Mouse (Mus musculus) MEL (cell line): ENCODE results near the gene Neurl2. TPM values are rescaled to one million over a fixed set of nuclear protein-coding genes. Genes with fewer than 3 reads are reported as not detected.
A peak's percentile ranks its signal among the peaks of the same experiment; 100 is the strongest.

Source experiments
- DNase-seq: peaks from one replicate; pipeline ENCODE4 v3.0.0; 2011; ENCODE audit warnings: low read depth, low spot score
- H3K27ac ChIP-seq: 2 replicates; pipeline ENCODE4 v1.5.1; 2012; ENCODE audit warnings: low read depth, mild to moderate bottlenecking, control low read depth, low read length, moderate library complexity; ENCODE audit not compliant: control insufficient read depth
- H3K27me3 ChIP-seq, 2 experiments: fragments of 150-350 bp in 1 of 2; sonication (generic) in 1 of 2; 2 replicates each; pipeline ENCODE4 v1.6.1; 2012; ENCODE audit warnings: low read length in 2 of 2, mild to moderate bottlenecking in 2 of 2, improper control_type of control experiment in 1 of 2, moderate library complexity in 1 of 2; ENCODE audit not compliant: insufficient read depth in 2 of 2, control insufficient read depth in 1 of 2
- H3K36me3 ChIP-seq, 2 experiments: 2 replicates each; pipeline ENCODE4 v1.6.1; 2012 to 2014; ENCODE audit warnings: low read length in 2 of 2, improper control_type of control experiment in 1 of 2, inconsistent platforms in 1 of 2, mild to moderate bottlenecking in 1 of 2; ENCODE audit not compliant: insufficient read depth in 2 of 2, control insufficient read depth in 1 of 2
- H3K4me1 ChIP-seq, 2 experiments: fragments of 150-350 bp in 1 of 2; sonication (generic) in 1 of 2; 2 replicates each; pipeline ENCODE4 v1.6.1; 2012; ENCODE audit warnings: low read length in 2 of 2, improper control_type of control experiment in 1 of 2, mild to moderate bottlenecking in 1 of 2; ENCODE audit not compliant: insufficient read depth in 2 of 2, control insufficient read depth in 1 of 2
- H3K4me3 ChIP-seq, 2 experiments: fragments of 150-350 bp in 1 of 2; sonication (generic) in 1 of 2; 2 replicates each; pipeline ENCODE4 v1.5.1; 2012; ENCODE audit warnings: low read depth in 2 of 2, low read length in 2 of 2, mild to moderate bottlenecking in 2 of 2, moderate library complexity in 2 of 2, control low read depth in 1 of 2, improper control_type of control experiment in 1 of 2; ENCODE audit not compliant: control insufficient read depth in 1 of 2, insufficient read depth in 1 of 2
- H3K79me2 ChIP-seq: 2 replicates; pipeline ENCODE4 v1.6.1; 2012; ENCODE audit warnings: mild to moderate bottlenecking, low read length, moderate library complexity; ENCODE audit not compliant: control insufficient read depth, poor library complexity, insufficient read depth
- H3K9ac ChIP-seq: 2 replicates; pipeline ENCODE4 v1.6.1; 2012; ENCODE audit warnings: low read depth, mild to moderate bottlenecking, control low read depth, low read length, moderate library complexity; ENCODE audit not compliant: control insufficient read depth, poor library complexity, severe bottlenecking
- H3K9me3 ChIP-seq: fragments of 150-350 bp; sonication (generic); replicated peaks from 2 replicates; pipeline ENCODE4 v1.6.1; 2012; ENCODE audit warnings: mild to moderate bottlenecking, low read length, improper control_type of control experiment, moderate library complexity; ENCODE audit not compliant: insufficient read depth
- CTCF ChIP-seq, 3 experiments: IDR thresholded peaks in 2 of 3; conservative IDR thresholded peaks in 1 of 3; 2 replicates each; pipeline ENCODE4 v1.5.1; 2011 to 2012; ENCODE audit warnings: low read length in 3 of 3, low read depth in 2 of 3, mild to moderate bottlenecking in 2 of 3, improper control_type of control experiment in 1 of 3, inconsistent platforms in 1 of 3, mixed read lengths in 1 of 3, moderate library complexity in 1 of 3; ENCODE audit not compliant: control insufficient read depth in 1 of 3, insufficient read depth in 1 of 3, poor library complexity in 1 of 3, severe bottlenecking in 1 of 3
- ELF1 ChIP-seq: IDR thresholded peaks from 2 replicates; pipeline ENCODE4 v1.6.1; 2014; ENCODE audit warnings: low read depth, mild to moderate bottlenecking, inconsistent platforms, low read length, improper control_type of control experiment, moderate library complexity
- EP300 ChIP-seq, 2 experiments: IDR thresholded peaks; 2 replicates each; pipeline ENCODE4 v1.6.1; 2011; ENCODE audit warnings: improper control_type of control experiment in 2 of 2, low read length in 2 of 2, low read depth in 1 of 2, mild to moderate bottlenecking in 1 of 2
- ETS1 ChIP-seq: IDR thresholded peaks from 2 replicates; pipeline ENCODE4 v1.6.1; 2012; ENCODE audit warnings: low read depth, mild to moderate bottlenecking, inconsistent platforms, low read length, improper control_type of control experiment, moderate library complexity
- GATA1 ChIP-seq: IDR thresholded peaks from 2 replicates; pipeline ENCODE4 v1.6.1; 2011; ENCODE audit warnings: low read depth, low read length, improper control_type of control experiment
- JUND ChIP-seq: IDR thresholded peaks from 2 replicates; pipeline ENCODE4 v1.6.1; 2011; ENCODE audit warnings: low read depth, mild to moderate bottlenecking, improper control_type of control experiment, low read length
- MAFK ChIP-seq: IDR thresholded peaks from 2 replicates; pipeline ENCODE4 v1.6.1; 2011; ENCODE audit warnings: low read depth, mild to moderate bottlenecking, low read length, improper control_type of control experiment, borderline replicate concordance
- MAX ChIP-seq: IDR thresholded peaks from 2 replicates; pipeline ENCODE4 v1.6.1; 2011; ENCODE audit warnings: low read length, improper control_type of control experiment
- MAZ ChIP-seq: IDR thresholded peaks from 2 replicates; pipeline ENCODE4 v1.6.1; 2012; ENCODE audit warnings: low read depth, mild to moderate bottlenecking, inconsistent platforms, low read length, improper control_type of control experiment
- MEF2A ChIP-seq: IDR thresholded peaks from 2 replicates; pipeline ENCODE4 v1.6.1; 2014; ENCODE audit warnings: low read depth, mild to moderate bottlenecking, inconsistent platforms, low read length, improper control_type of control experiment; ENCODE audit not compliant: poor library complexity, insufficient replicate concordance, severe bottlenecking; ENCODE audit errors: extremely low read depth
- MXI1 ChIP-seq: IDR thresholded peaks from 2 replicates; pipeline ENCODE4 v1.6.1; 2011; ENCODE audit warnings: mild to moderate bottlenecking, low read depth, low read length, improper control_type of control experiment
- RAD21 ChIP-seq: IDR thresholded peaks from 2 replicates; pipeline ENCODE4 v1.6.1; 2011; ENCODE audit warnings: mild to moderate bottlenecking, low read depth, low read length, improper control_type of control experiment
- SIN3A ChIP-seq: IDR thresholded peaks from 2 replicates; pipeline ENCODE4 v1.6.1; 2012; ENCODE audit warnings: low read length, improper control_type of control experiment, inconsistent platforms
- SMC3 ChIP-seq: IDR thresholded peaks from 2 replicates; pipeline ENCODE4 v1.6.1; 2011; ENCODE audit warnings: low read depth, low read length, improper control_type of control experiment
- TCF12 ChIP-seq: IDR thresholded peaks from 2 replicates; pipeline ENCODE4 v1.6.1; 2014; ENCODE audit warnings: low read depth, mild to moderate bottlenecking, inconsistent platforms, low read length, improper control_type of control experiment, moderate library complexity
- USF1 ChIP-seq: IDR thresholded peaks from 2 replicates; pipeline ENCODE4 v1.6.1; 2014; ENCODE audit warnings: low read depth, mild to moderate bottlenecking, inconsistent platforms, low read length, improper control_type of control experiment, moderate library complexity
- ZNF384 ChIP-seq: IDR thresholded peaks from 2 replicates; pipeline ENCODE4 v1.6.1; 2012; ENCODE audit warnings: low read depth, mild to moderate bottlenecking, inconsistent platforms, low read length, improper control_type of control experiment
- polyA plus RNA-seq, 2 experiments: library from polyadenylated mRNA; stranded (reverse) in 1 of 2; unstranded in 1 of 2; fragments of >175 nt in 1 of 2; fragments of >200 nt in 1 of 2; gene quantifications; 2 replicates each; pipeline versions ENCODE4 v1.2.1 to v1.2.4; 2012; ENCODE audit warnings: low replicate concordance in 2 of 2, low read depth in 1 of 2; ENCODE audit not compliant: insufficient read length in 2 of 2, insufficient read depth in 1 of 2, missing spikeins in 1 of 2
- total RNA-seq: library from RNA; depleted of rRNA; stranded (reverse); fragments of 300-350 nt; gene quantifications from 2 replicates; pipeline ENCODE4 v1.2.3, GENCODE M21; 2012

Gene Neurl2
- total and polyA plus RNA-seq, 3 experiments = 1.6 to 2.6 TPM; not detected in 1

DNA sequence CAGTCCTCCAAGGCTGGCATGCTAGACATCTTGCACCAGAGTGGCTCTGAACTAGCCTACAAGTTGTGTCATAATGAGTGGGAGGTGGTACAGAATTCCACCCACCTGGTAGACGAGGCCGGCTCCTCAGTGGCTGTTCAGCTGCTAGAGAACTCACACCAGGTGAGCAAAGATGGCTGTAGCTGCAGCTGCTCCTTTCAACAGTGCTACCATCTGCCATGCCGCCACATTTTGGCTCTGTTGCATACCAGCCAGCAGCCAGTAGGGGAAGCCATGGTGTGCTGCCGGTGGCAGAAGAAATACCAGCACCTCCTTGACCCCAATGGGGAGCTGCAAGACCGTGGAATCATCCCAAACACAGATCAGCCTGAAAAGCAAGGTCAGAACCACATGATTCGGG, 12.2 kb downstream of the Neurl2 start:
- TF ChIP-seq EP300 (IDR thresholded peaks at IDR 0.05; ENCODE audit: low read depth in 1 of 2, low read length in 2 of 2) (no peak), SIN3A (no peak), JUND (no peak)
- Histone ChIP-seq H3K27ac (no peak overlapping the region), H3K79me2 (peaks cover 4% of the 10 kb centered on the region), H3K9me3 (no peaks in the 10 kb centered on the region), H3K36me3 (peaks cover 0 to 14% of the 10 kb centered on the region in 2 experiments; a peak in 2 of 4 replicates), H3K4me1 (peaks cover 3 to 19% of the 10 kb centered on the region in 2 experiments), H3K9ac (no peak overlapping the region), H3K27me3 (no peaks in the 10 kb centered on the region), H3K4me3 (no peak overlapping the region)
- no peak for DNase-seq

DNA sequence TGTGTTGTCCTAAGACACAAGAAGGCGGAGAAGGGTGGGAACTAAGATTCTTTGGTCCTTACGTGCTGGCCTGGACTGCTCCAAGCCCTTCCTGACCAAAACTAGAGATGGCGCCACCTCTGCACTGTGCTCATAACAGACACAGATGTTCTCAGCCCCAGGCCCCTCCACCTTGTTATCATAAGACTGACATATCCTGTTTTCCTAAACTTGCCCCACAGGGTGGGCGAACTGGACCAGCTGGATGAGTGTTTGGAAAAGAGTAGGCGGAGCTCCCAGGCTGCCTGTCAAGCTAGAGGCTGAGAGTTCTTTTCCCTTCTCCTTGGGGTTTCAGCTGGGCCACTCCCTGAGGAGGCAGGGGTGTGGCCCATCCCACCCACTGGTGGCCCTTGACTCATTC, 15.6 kb downstream of the Neurl2 start:
- no peak for DNase-seq
- peaks cover 6 to 18% of the 10 kb centered on the region in 2 experiments for H3K4me1 ChIP-seq
- H3K79me2 ChIP-seq = no peaks in the 10 kb centered on the region
- no peak overlapping the region for H3K9ac ChIP-seq
- no peaks in the 10 kb centered on the region for H3K27me3 ChIP-seq
- peaks cover 0 to 13% of the 10 kb centered on the region in 2 experiments; a peak in 2 of 4 replicates for H3K36me3 ChIP-seq
- TF ChIP-seq CTCF (IDR thresholded peaks at IDR 0.05 in 2 of 3, conservative IDR thresholded peaks at IDR 0.05 in 1 of 3; ENCODE audit: control insufficient read depth in 1 of 3, insufficient read depth in 1 of 3, low read depth in 2 of 3, low read length in 3 of 3, poor library complexity in 1 of 3, severe bottlenecking in 1 of 3) (0 out of 6 replicates have a peak, but pooled peaks of 2 of the 3 experiments have one; percentile 6 to 9), MAX (no peak)
- no peaks in the 10 kb centered on the region for H3K9me3 ChIP-seq
- H3K4me3 ChIP-seq = no peak overlapping the region
- no peak overlapping the region for H3K27ac ChIP-seq

DNA sequence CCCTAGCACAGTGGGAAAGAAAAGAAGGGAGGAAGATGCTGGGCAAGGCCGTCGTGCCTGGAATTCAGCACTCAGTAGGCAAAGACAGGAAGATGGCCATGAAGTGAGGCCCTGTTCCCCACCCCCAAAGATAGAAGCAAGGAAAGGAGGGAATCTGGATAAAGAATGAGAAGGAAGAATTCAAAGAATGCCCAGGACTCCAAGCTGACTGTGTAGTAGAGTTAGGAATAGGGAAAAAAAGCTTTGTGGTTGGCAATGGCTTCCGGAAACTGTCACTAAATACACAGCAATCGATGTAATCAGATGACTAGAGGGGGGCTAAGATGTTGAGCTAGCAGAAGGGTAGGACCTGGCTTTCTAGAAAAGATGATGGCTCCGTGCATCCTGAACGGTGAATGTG, 16.1 kb downstream of the Neurl2 start:
- H3K9me3 ChIP-seq = no peaks in the 10 kb centered on the region
- H3K79me2 ChIP-seq = no peaks in the 10 kb centered on the region
- no peak for DNase-seq
- peaks cover 0 to 10% of the 10 kb centered on the region in 2 experiments; a peak in 2 of 4 replicates for H3K36me3 ChIP-seq
- no peak overlapping the region for H3K27ac ChIP-seq
- TF ChIP-seq MAFK (no peak), SIN3A (no peak), ELF1 (no peak), TCF12 (no peak), GATA1 (no peak), ZNF384 (no peak), MEF2A (no peak), MAZ (no peak), ETS1 (no peak), USF1 (no peak), MXI1 (no peak), SMC3 (no peak), RAD21 (no peak), JUND (no peak)
- no peaks in the 10 kb centered on the region for H3K27me3 ChIP-seq
- H3K4me3 ChIP-seq = no peak overlapping the region
- peaks cover 6 to 16% of the 10 kb centered on the region in 2 experiments for H3K4me1 ChIP-seq
- H3K9ac ChIP-seq = no peak overlapping the region
